Mouse (Mus musculus) adrenal gland (tissue): Measurements from ENCODE around the gene Bcar1.

Experiments used
- intact Hi-C: fragments of 180-260 bp; cut with DNase I; formaldehyde crosslinking; loops from one replicate; pipeline ENCODE4 v1.15.1; 2025

Gene Bcar1

DNA sequence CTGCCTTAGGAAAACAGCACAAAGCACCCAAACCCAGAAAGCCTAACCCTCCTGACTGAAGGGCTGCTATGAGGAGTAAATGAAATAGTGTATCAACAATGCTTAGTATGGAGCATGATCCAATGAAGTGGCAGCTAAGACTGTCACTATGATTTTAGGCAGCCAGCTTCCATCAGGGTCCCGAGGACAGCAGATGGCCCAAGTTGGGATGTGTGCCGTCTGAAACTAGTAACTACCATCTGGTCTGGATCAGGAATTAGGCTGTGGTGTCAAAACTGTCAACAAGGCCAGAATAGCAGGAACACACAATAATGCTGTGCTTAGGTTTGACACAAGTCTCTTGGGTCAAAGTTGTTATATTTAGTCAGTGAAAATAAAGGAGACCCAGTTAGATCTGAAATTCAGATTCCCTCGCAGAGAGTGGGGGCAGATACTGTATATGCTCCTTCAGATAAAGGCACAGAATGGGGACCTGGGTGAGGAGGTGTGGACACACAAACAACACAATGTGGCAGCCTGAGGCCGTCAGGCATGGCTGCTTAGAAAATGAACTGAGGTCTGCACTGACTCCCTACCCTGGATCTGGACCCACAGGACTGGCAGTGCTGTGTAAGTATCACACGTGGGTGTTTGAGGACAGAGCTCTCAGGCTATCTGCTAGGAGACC lies 27.5 kb upstream of the Bcar1 start:
- intact Hi-C loops, result no loop called here

GRCm38 (mm10) chr8:111769764-111770428 lies 26.3 kb upstream of the Bcar1 start:
- intact Hi-C loops, result no loop called here

- intact Hi-C loops, result no loop called here
Measured at GRCm38 (mm10) chr8:111769296-111769695, 25.7 kb upstream of the Bcar1 start.

DNA sequence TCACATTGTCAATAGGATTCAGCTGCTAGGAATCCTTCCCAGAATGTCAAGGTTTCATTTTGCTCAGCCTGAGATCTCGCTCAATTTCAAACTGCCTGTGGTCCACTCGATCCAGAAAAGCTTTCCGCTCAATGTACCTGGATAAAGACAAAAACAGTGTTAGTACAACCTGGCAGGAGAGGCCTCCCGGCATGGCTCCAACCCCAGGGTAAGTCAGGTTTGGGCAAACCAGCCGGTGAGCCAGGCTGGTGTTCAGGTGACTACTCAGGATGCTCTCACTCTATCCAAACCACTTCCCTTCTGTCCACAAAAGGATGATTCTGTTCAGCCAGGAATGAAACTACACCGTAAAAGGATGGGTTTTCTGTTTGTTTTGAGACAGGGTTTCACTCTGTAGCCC lies 25.0 kb upstream of the Bcar1 start:
- intact Hi-C loops, result no loop called here

DNA sequence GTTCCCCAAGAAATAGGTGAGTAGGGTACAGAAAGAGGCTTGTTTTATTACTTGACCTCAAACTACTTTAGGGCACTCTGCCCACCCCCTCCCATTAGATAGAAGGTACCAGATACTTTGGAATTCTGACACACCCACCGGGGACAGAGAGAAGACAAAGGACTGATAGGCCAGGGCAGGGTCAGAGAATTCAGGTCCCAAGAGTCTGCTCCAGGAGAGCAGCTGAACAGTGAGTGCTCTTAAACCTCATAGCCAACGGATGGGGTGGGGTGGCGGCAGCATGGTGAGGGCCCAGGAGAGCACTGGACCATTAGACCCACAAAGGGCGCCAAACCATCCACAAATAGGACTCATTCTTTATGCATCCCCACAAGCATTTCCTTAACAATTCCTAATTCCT lies 22.0 kb upstream of the Bcar1 start:
- intact Hi-C loops, result no loop called here

DNA sequence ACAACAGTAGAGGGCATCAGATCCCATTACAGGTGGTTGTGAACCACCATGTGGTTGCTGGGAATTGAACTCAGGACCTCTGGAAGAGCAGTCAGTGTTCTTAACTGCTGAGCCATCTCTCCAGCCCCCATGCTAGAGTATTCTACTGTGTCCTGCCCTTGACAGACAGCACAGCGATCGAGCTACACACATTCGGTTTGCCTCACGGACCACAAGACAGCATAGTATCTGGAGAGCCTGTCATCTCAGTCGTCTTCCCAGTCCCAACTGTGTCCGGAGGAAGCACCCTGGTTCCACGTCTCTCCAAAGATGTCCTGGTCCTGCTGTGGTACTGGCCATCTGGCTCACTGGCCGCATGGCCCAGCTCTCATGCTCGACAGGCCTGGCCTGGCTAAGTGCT lies 21.5 kb upstream of the Bcar1 start:
- intact Hi-C loops, result no loop called here

- intact Hi-C loops, result no loop called here
Measured at GRCm38 (mm10) chr8:111760708-111761107, 17.1 kb upstream of the Bcar1 start.

- intact Hi-C loops, result no loop called here
Measured at GRCm38 (mm10) chr8:111758817-111759216, 15.2 kb upstream of the Bcar1 start.

- intact Hi-C loops, result no loop called here
Measured at GRCm38 (mm10) chr8:111757599-111757998, 14.0 kb upstream of the Bcar1 start.

DNA sequence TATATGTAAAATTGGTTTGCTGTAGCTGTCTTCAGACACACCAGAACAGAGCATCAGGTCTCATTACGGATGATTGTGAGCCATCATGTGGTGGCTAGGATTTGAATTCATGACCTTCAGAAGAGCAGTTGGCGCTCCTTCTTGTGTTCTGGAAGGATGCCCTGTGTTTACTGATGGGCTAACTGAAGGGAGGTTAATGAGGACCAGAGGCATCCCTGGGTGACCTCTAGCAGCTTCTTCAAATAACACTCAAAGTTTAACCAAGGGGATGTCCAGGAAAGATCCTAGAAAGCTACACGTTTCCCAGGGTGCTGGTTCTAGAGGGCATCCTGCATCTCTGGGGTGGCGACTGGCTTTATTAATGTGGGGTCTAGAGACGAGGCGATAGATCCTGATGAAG lies 11.1 kb upstream of the Bcar1 start:
- intact Hi-C loops, result no loop called here

DNA sequence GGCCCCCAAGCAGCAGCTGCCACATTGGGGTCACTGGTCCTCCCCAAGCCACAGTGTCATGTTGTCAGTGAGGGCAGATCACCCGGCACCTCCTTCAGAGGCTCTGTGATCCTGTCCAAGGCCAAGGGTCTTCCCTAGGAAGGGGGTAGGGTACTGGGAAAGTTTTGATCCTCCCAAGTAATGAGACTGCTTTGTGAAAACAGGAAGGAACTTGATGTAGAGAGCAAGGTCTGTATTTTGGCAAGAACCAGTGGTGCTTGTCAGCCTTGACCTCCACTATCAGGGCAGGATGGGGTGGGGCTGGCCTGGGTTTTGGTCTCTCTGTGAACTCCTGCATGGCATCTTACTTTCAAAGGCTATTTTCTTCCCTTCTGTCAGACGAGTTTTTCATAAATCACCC lies 10.5 kb upstream of the Bcar1 start:
- intact Hi-C loops, result no loop called here

DNA sequence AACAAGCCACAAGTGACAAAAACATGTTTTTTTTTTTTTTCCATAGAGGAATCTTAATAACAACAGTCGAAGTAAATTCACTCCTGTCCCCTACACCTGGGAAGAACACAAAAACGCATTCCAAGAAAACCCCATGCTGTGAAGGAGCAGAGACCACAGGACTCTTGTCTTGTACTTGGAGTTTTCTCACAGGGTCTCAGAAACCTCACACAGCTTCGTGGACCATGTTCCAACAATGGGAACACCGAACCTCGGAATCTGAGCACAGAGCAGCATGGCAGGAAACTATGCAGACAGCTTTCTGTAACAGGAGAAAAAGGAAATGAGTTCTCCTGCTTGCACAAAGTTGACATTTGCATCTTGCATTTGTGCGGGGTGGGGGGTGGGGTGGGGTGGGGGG lies 5.2 kb upstream of the Bcar1 start:
- intact Hi-C loops, result no loop called here

- intact Hi-C loops, result no loop called here
Measured at GRCm38 (mm10) chr8:111747866-111748649, 4.4 kb upstream of the Bcar1 start.

DNA sequence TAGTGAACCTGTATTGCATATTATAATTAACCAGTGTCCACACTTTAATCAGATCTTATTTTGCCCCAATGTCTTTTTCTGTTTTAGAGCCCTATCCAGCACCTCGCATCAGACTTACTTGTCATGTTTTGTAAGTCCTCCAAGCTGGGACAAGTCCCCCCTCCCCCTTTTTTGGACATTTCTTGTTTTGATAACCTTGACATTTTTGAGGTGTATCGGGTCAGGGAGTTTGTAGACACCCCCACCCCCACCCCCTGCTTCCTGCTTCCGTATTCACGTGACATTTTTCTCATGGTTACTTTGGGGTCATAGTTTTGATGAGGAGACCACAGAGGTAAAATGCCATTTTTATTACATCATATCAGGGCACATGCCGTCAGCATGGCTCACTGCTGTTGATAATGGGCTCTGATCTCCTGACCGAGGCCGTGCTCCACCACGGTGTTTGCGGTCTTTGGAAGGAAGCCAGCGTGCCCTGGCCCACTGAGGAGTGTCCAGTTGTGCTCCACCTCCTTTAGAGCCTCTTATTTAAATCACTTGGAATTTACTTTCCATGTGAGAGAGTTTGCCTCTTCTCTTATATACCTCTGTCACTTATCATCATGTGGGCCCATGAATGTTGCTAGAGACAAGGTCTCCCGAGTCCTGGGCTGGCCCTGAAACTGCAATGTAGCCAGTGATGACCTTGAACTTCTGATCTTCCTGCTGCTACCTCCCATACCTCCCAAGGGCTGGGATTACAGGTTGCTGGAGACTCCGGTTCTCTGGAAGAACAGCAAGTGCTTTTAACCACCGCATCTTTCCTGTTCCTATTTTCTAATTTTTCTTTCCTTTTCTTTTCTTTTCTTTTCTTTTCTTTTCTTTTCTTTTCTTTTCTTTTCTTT lies 3.2 kb upstream of the Bcar1 start:
- intact Hi-C loops, result no loop called here

GRCm38 (mm10) chr8:111745591-111746418 lies 2.2 kb upstream of the Bcar1 start:
- intact Hi-C loops, result no loop called here

DNA sequence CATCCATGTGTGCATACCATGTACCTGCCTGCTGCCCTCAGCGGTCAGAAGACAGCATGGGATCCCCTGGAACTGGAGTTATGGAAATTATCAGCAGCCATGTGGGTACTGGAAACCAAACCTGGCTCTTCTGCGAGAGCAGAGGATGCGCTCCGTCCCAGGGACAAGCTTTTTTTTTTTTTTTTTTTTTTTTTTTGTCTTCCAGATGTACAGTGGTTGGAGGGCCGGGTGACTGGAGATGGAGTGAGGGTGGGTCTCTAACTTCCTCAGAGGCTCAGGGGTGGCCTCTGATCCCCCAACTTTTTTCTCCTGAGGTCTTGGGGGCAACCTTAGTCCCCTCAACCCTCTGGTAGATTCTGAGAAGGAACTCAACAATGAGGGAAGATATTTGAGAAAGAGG lies 1.5 kb upstream of the Bcar1 start:
- intact Hi-C loops, result no loop called here

- intact Hi-C loops, result loop anchor here (5.0 kb wide), 1 partner anchor 44 kb away; no protein-coding TSS in a partner anchor
Measured at GRCm38 (mm10) chr8:111743101-111743791, 363 bp downstream of the Bcar1 start.

- intact Hi-C loops, result loop anchor here (5.0 kb wide), 1 partner anchor 45 kb away; no protein-coding TSS in a partner anchor
Measured at GRCm38 (mm10) chr8:111742261-111743037, 1.2 kb downstream of the Bcar1 start.

DNA sequence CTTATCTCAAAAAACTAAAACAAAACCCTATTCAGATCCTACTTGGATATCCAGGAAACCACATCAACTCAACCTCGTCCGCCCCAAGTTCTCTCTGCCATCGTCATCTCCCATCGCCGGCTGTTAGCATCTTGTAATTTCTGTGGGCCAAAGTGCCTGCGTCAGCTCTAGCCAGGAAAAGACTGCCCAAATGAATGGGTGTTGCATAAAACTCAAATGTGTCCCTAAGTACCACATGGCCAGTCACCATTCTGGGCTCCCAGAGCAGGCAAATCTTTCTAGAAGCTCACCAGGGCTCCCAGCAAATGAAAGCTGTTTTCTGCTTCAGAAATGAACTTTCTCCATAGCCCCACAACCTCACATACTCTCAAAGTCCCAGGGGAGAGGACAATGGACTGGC lies 2.1 kb downstream of the Bcar1 start:
- intact Hi-C loops, result loop anchor here (5.0 kb wide), 1 partner anchor 46 kb away; no protein-coding TSS in a partner anchor
